Mouse (Mus musculus) ES-E14 (cell line): ENCODE results near the gene Plekhg1. TPM values are rescaled to one million over a fixed set of nuclear protein-coding genes. Genes with fewer than 3 reads are reported as not detected.

Experiments
- DNase-seq: peaks from one replicate; pipeline ENCODE4 v3.0.0-alpha.2; 2013; ENCODE audit warnings: low read depth, low spot score
- H3K27ac ChIP-seq: 2 replicates; pipeline ENCODE4 v1.5.1; 2012; ENCODE audit warnings: low read depth, mild to moderate bottlenecking, low read length, moderate library complexity, mixed read lengths; ENCODE audit not compliant: poor library complexity, insufficient read depth, severe bottlenecking
- H3K36me3 ChIP-seq: 2 replicates; pipeline ENCODE4 v1.6.1; 2012; ENCODE audit warnings: mild to moderate bottlenecking, low read length, moderate library complexity, mixed read lengths; ENCODE audit not compliant: control insufficient read depth, poor library complexity, insufficient read depth, severe bottlenecking
- H3K4me1 ChIP-seq, 2 experiments: fragments of 150-350 bp in 1 of 2; sonication (generic) in 1 of 2; 2 replicates each; pipeline ENCODE4 v1.6.1; 2012; ENCODE audit warnings: low read length in 2 of 2, mild to moderate bottlenecking in 1 of 2, mixed read lengths in 1 of 2; ENCODE audit not compliant: control insufficient read depth in 2 of 2, insufficient read depth in 2 of 2, poor library complexity in 1 of 2
- H3K4me3 ChIP-seq, 2 experiments: fragments of 150-350 bp in 1 of 2; sonication (generic) in 1 of 2; 2 replicates each; pipeline ENCODE4 v1.5.1; 2012; ENCODE audit warnings: low read length in 2 of 2, low read depth in 1 of 2, mild to moderate bottlenecking in 1 of 2, mixed read lengths in 1 of 2; ENCODE audit not compliant: insufficient read depth in 1 of 2, poor library complexity in 1 of 2, severe bottlenecking in 1 of 2
- H3K9ac ChIP-seq: 2 replicates; pipeline ENCODE4 v1.6.1; 2012; ENCODE audit warnings: low read depth, mild to moderate bottlenecking, low read length, mixed read lengths; ENCODE audit not compliant: poor library complexity, insufficient read depth, severe bottlenecking
- H3K9me3 ChIP-seq: fragments of 150-350 bp; sonication (generic); 2 replicates; pipeline ENCODE4 v1.6.1; 2012; ENCODE audit warnings: low read depth, mild to moderate bottlenecking, low read length; ENCODE audit not compliant: control insufficient read depth, insufficient read depth
- CHD2 ChIP-seq: IDR thresholded peaks from 2 replicates; pipeline ENCODE4 v1.6.1; 2014; ENCODE audit warnings: mild to moderate bottlenecking, low read depth, low read length, inconsistent platforms
- HCFC1 ChIP-seq: IDR thresholded peaks from 2 replicates; pipeline ENCODE4 v1.6.1; 2012; ENCODE audit warnings: low read length, inconsistent platforms, borderline replicate concordance; ENCODE audit not compliant: insufficient read depth
- MAFK ChIP-seq: IDR thresholded peaks from 2 replicates; pipeline ENCODE4 v1.6.1; 2014; ENCODE audit warnings: mild to moderate bottlenecking, low read depth, low read length, inconsistent platforms; ENCODE audit not compliant: insufficient read depth
- ZC3H11A ChIP-seq: IDR thresholded peaks from 2 replicates; pipeline ENCODE4 v1.6.1; 2012; ENCODE audit warnings: low read depth, mild to moderate bottlenecking, inconsistent platforms, low read length, borderline replicate concordance
- ZNF384 ChIP-seq: IDR thresholded peaks from 2 replicates; pipeline ENCODE4 v1.6.1; 2012; ENCODE audit warnings: low read depth, low read length, inconsistent platforms
- in situ Hi-C, 2 experiments: fragments of 600-800 bp; cut with MboI; formaldehyde crosslinking; loops; one replicate each; pipeline ENCODE4 v1.15.1; 2025; ENCODE audit warnings: low sequenced_read_pairs in 2 of 2, inconsistent platforms in 1 of 2; ENCODE audit not compliant: unreplicated experiment in 2 of 2
- total RNA-seq: library from RNA; depleted of rRNA; stranded (reverse); fragments of 300-350 nt; gene quantifications from 2 replicates; pipeline ENCODE4 v1.2.3, GENCODE M21; 2012

The Plekhg1 gene
- total RNA-seq, 1 experiment: 8.8 TPM

DNA sequence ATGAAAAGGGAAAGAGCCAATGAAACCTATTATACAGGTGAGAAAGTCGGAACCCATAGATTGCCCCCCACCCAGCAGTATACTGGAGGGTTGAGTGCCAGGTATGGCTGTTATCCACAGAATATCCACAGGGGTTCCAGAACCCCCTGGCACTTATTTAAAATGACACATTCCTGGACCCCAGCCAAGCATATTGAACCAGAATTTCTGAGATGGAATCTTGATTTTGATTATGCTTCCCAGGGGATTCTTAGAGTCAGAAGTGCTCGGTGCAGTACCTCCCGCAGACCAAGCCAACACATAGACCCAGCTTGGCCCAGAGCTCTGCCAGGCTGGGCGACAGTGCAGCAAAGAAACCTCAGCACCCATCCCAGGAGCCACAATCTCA, 236.5 kb downstream of the Plekhg1 start:
- Histone ChIP-seq H3K9me3 (no peaks in the 10 kb centered on the region), H3K9ac (no peak overlapping the region), H3K27ac (no peak overlapping the region), H3K36me3 (peaks cover 18% of the 10 kb centered on the region), H3K4me3 (no peak overlapping the region), H3K4me1 (peaks cover 3 to 25% of the 10 kb centered on the region in 2 experiments)
- no peak for TF ChIP-seq MAFK
- TF ChIP-seq ZNF384: no peak
- TF ChIP-seq ZC3H11A: no peak
- no peak for TF ChIP-seq CHD2
- TF ChIP-seq HCFC1: no peak
- no peak for DNase-seq
- in situ Hi-C loops: no loop called here

GRCm38 (mm10) chr10:3978326-3978725, 238.2 kb downstream of the Plekhg1 start:
- Histone ChIP-seq H3K9me3 (no peaks in the 10 kb centered on the region), H3K9ac (no peak overlapping the region), H3K4me3 (no peak overlapping the region), H3K4me1 (peaks cover 3 to 22% of the 10 kb centered on the region in 2 experiments), H3K36me3 (peaks cover 28% of the 10 kb centered on the region), H3K27ac (no peak overlapping the region)
- TF ChIP-seq ZC3H11A (no peak), MAFK (no peak), ZNF384 (no peak), CHD2 (no peak), HCFC1 (no peak)
- in situ Hi-C loops: no loop called here
- no peak for DNase-seq

DNA sequence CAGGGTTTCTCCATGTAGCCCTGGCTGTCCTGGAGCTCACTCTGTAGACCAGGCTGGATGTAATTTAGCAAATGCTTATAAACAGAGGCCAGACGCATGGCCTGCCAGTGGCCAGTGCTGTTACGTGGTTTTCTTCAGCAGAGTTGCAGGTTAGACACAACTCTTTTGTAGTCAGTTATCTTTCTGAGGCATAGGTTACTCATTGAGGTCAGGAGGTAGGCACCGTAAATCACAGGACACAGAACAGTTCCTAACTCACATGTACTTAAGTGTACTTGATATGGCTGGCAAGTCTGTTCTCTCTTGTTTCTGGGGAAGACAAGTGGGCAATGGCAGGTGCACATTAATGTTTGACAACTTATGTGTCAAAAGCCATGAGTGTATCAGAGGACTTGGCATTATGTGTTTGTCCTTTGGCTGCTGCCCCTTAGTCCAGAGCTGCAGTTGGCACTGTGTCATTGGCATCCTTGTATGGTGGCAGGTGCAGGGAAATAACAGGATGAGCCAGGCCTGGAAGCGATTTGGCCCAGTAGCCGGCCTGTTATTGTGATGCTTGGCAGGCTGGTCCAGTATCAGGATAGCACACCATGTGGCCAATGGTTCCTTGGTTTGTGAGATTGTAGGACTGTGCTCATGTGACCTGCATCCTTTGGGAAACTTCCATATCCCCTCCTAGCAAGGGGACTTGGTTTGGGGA, 238.8 kb downstream of the Plekhg1 start:
- no peak for DNase-seq
- Histone ChIP-seq H3K9me3 (no peaks in the 10 kb centered on the region), H3K4me3 (no peak overlapping the region), H3K9ac (no peak overlapping the region), H3K4me1 (peaks cover 3 to 22% of the 10 kb centered on the region in 2 experiments), H3K27ac (no peak overlapping the region), H3K36me3 (peaks cover 29% of the 10 kb centered on the region)
- in situ Hi-C loops: no loop called here
- TF ChIP-seq HCFC1 (no peak), ZC3H11A (no peak), ZNF384 (no peak), CHD2 (no peak), MAFK (no peak)

DNA sequence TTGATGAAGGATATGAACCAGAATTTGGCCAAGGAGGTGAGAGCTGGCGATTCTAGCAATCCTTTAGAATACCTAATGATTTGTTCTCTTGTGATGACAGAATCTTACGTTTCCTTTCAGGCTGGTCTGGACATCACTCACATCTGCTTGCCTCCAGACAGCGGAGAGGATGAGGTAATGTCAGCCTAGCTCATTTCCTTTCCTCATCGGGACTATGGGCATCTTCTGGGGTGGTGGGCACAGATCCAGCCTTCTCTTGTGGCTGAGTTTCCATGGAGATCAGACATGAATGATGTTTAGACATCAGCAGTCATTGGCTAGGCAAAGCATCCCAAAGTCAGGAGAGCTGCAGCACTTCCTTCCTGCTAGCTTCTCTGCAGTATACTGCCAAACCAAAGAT, 240.1 kb downstream of the Plekhg1 start:
- peaks cover 30% of the 10 kb centered on the region for H3K36me3 ChIP-seq
- in situ Hi-C loops: no loop called here

More for the DNA sequence above, 240.1 kb downstream of the Plekhg1 start:
- DNase-seq: no peak
- Histone ChIP-seq H3K4me1 (peaks cover 2 to 16% of the 10 kb centered on the region in 2 experiments; a peak in 3 of 4 replicates), H3K27ac (no peak overlapping the region), H3K9me3 (no peaks in the 10 kb centered on the region), H3K9ac (no peak overlapping the region), H3K4me3 (no peak overlapping the region)
- TF ChIP-seq HCFC1: no peak
- TF ChIP-seq CHD2: no peak
- TF ChIP-seq ZNF384: no peak
